Mouse (Mus musculus) kidney, embryonic 14.5 days (tissue): ENCODE data around the gene Eef1b2. TPM values are rescaled to one million over a fixed set of nuclear protein-coding genes. Genes with fewer than 3 reads are reported as not detected.
A peak's percentile ranks its signal among the peaks of the same experiment; 100 is the strongest.

Source experiments
- ATAC-seq: fragments of 200-750 bp; cut with Nextera tagmentation; 2 replicates; pipeline ENCODE4 v1.8.0; 2017; ENCODE audit warnings: moderate number of reproducible peaks, mild to moderate bottlenecking, moderate TSS enrichment, moderate library complexity; ENCODE audit not compliant: low FRiP score, low TSS enrichment
- H3K27ac ChIP-seq: fragments of 300-500 bp; sonication (generic); 2 replicates; pipeline ENCODE4 v1.5.1; 2014; ENCODE audit warnings: low read depth, mild to moderate bottlenecking, low read length, moderate library complexity, mixed read lengths
- H3K27me3 ChIP-seq: fragments of 300-500 bp; sonication (generic); 2 replicates; pipeline ENCODE4 v1.6.1; 2014; ENCODE audit warnings: mild to moderate bottlenecking, low read length; ENCODE audit not compliant: control insufficient read depth, insufficient read depth
- H3K36me3 ChIP-seq: fragments of 300-500 bp; sonication (generic); 2 replicates; pipeline ENCODE4 v1.6.1; 2014; ENCODE audit warnings: low read length, mixed read lengths; ENCODE audit not compliant: control insufficient read depth, insufficient read depth
- H3K4me1 ChIP-seq: fragments of 300-500 bp; sonication (generic); 2 replicates; pipeline ENCODE4 v1.6.1; 2014; ENCODE audit warnings: low read length, mixed read lengths; ENCODE audit not compliant: control insufficient read depth, insufficient read depth
- H3K4me2 ChIP-seq: fragments of 300-500 bp; sonication (generic); replicated peaks from 2 replicates; pipeline ENCODE4 v1.6.1; 2014; ENCODE audit warnings: low read depth, mild to moderate bottlenecking, low read length
- H3K4me3 ChIP-seq: fragments of 300-500 bp; sonication (generic); 2 replicates; pipeline ENCODE4 v1.5.1; 2014; ENCODE audit warnings: mild to moderate bottlenecking, low read length
- H3K9ac ChIP-seq: fragments of 300-500 bp; sonication (generic); 2 replicates; pipeline ENCODE4 v1.6.1; 2014; ENCODE audit warnings: low read depth, mild to moderate bottlenecking, low read length, moderate library complexity
- H3K9me3 ChIP-seq: fragments of 300-500 bp; sonication (generic); 2 replicates; pipeline ENCODE4 v1.6.1; 2016; ENCODE audit warnings: low read length; ENCODE audit not compliant: control insufficient read depth
- WGBS: fragments of 180-500 bp; shearing (Covaris S2); extraction: QIAGEN DNeasy Blood & Tissue Kit; methylation state at CpG from one replicate; pipeline ENCODE4 v1.1.7; 2014; 5-methylcytosine and 5-hydroxymethylcytosine counted together
- polyA plus RNA-seq: library from polyadenylated mRNA; unstranded; fragments of >200 nt; fragmentation: Nextera tagmentation; extraction: Ambion mirVana; gene quantifications from 2 replicates; pipeline ENCODE4 v1.2.1, GENCODE M21; 2014

The Eef1b2 gene
- polyA plus RNA-seq, 1 experiment from 2014 or later: 691 TPM

DNA sequence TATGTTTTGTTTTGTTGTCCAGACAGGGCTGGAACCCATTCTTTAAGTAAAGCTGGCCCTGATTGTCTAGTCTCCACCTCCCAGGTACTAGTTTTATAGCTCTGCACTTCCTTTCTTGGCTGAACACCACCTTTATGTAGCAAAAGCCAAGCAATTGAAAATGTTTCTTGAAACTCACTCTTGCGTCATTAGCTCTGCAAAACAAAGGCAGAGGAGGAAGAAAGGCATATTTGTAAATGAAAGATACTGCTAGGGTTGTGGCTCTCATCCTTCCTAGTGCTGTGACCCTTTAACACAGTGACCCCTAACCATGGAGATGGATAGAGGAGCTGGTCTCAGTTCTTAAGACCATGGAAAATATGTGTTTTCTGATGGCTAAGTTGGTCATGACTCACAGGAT, 25.0 kb downstream of the Eef1b2 start:
- no peak overlapping the region for H3K4me3 ChIP-seq
- H3K27ac ChIP-seq: no peak overlapping the region
- WGBS: 80% methylated on average over 1 of the region's 1 CpGs
- H3K9ac ChIP-seq: no peak overlapping the region
- no peak for ATAC-seq
- no peaks in the 10 kb centered on the region for H3K36me3 ChIP-seq
- no peaks in the 10 kb centered on the region for H3K27me3 ChIP-seq
- H3K9me3 ChIP-seq: peaks cover 7% of the 10 kb centered on the region; the same call in 1 of the 2 replicates
- no peaks in the 10 kb centered on the region for H3K4me1 ChIP-seq
- H3K4me2 ChIP-seq: no peak overlapping the region

DNA sequence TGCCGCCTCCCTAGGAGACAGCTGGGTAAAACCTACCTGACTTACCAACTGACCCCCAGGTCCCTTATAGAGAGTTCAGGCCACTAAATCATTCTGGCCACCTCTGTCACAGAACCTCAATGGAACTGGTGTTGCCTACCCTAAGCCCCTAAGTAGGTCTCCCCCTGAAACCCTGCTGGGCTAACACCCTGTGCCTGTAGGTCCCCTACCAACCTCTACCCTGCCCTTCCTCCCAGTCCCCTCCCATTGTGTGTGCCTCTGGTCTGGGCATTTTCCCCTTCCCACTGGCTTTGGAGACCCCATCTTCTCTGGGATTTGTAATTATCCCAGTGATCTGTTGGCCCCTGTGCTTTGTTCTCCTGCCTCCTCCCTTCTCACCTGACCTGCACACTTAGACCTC, 26.8 kb downstream of the Eef1b2 start:
- H3K27ac ChIP-seq: no peak overlapping the region
- H3K4me2 ChIP-seq: no peak overlapping the region
- H3K4me3 ChIP-seq: no peak overlapping the region
- WGBS: 81% methylated on average over 1 of the region's 1 CpGs
- no peaks in the 10 kb centered on the region for H3K27me3 ChIP-seq
- peaks cover 7% of the 10 kb centered on the region; the same call in 1 of the 2 replicates for H3K9me3 ChIP-seq
- H3K9ac ChIP-seq: no peak overlapping the region
- H3K36me3 ChIP-seq: no peaks in the 10 kb centered on the region
- ATAC-seq: no peak
- H3K4me1 ChIP-seq: no peaks in the 10 kb centered on the region

DNA sequence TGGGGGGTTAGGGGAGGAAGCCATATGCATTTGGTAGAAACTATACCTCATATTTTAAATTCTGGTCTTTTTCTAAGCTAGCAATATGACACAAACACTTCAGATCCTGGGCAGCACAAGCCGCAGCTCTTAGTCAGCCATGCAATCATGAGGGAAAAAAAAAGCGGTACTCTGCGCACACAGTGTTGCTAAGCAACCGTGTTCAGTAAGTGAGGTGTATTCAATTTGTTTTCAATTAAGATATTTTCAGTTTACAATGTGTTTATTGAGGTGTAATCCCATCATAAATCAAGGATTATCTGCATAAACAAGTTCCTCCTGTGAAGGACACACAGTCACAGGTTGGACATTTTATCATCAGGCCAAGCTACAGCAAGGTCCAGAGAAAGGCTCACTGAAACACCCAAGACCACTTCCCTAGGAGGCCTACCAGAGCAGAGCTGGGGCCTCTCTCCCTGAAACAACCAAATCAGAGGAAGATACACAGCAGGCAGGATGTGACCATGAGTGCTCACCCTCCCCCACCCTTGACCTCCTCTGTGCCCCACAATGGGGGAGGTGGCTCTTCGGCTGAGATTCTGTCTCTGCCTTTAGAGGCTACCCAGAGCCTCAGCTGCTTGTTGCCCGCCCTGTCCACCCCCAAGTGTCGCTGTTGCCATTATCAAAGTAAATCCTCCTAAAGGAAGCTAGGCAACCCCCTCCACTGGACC, 27.5 kb downstream of the Eef1b2 start:
- H3K9ac ChIP-seq: no peak overlapping the region
- H3K9me3 ChIP-seq: peaks cover 7% of the 10 kb centered on the region; the same call in 1 of the 2 replicates
- H3K27me3 ChIP-seq: no peaks in the 10 kb centered on the region
- no peak overlapping the region for H3K4me2 ChIP-seq
- no peak overlapping the region for H3K4me3 ChIP-seq
- no peaks in the 10 kb centered on the region for H3K36me3 ChIP-seq
- no peaks in the 10 kb centered on the region for H3K4me1 ChIP-seq
- H3K27ac ChIP-seq: no peak overlapping the region
- peak; percentile 84 for ATAC-seq
- WGBS: 13% methylated on average over 7 of the region's 7 CpGs

DNA sequence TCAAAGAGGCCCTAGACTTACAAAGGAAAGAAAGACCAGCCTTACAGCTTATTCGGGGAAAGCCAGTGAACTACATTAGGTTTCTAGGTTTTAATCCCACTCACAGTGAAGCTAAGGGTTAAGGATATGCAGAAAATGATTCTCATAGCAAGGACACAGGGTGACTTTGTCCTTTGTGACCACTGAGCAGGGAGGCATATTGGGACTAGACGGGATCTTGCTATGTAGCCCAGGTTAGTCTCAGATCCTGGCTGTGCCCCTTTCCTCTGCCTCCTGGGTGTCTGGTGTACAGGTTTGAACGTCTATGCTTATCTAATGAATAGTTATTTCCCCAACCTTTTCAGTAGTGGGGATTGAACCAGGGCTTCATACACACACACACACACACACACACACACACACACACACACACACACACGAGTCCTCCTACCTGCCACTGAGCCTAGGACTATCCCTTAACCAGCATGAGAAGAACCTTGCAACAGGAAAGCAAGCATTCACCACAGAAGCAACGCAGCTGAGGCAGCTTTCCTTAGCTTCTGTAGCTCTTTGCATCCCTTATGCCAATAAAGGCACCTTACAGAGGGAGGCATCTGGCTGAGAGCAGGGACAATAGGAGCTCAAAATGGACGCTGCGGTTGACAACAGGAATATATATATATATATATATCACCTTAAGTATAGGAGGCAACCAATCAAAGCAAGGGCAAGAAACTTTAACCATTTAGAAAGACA, 28.2 kb downstream of the Eef1b2 start:
- no peaks in the 10 kb centered on the region for H3K27me3 ChIP-seq
- WGBS: 34% methylated on average over 7 of the region's 7 CpGs
- no peak overlapping the region for H3K4me3 ChIP-seq
- H3K4me2 ChIP-seq: no peak overlapping the region
- H3K4me1 ChIP-seq: no peaks in the 10 kb centered on the region
- no peak overlapping the region for H3K9ac ChIP-seq
- H3K36me3 ChIP-seq: no peaks in the 10 kb centered on the region
- H3K9me3 ChIP-seq: peaks cover 3% of the 10 kb centered on the region; the same call in 1 of the 2 replicates
- no peak overlapping the region for H3K27ac ChIP-seq
- no peak for ATAC-seq

DNA sequence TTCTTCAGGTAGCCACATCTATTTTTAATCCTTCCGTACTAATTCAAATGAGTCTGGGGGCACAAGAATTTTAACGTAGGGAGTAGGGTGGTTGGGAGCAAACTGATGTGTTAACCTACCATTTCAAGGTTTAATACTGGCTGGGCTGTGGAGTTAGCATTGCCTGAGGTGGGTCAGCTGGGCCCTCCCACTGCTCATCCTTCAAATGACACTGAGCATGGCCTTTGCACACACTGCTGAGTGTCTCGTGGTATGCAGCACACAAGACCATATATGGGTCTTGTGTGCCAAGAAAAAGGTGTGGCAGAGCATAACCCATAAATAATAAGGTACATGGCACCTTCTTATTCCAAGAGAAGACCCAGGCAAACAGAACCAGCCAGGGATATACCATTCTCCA, 31.0 kb downstream of the Eef1b2 start:
- H3K4me2 ChIP-seq: no peak overlapping the region
- ATAC-seq: no peak
- H3K9me3 ChIP-seq: no peaks in the 10 kb centered on the region
- H3K4me3 ChIP-seq: no peak overlapping the region
- no peak overlapping the region for H3K27ac ChIP-seq
- H3K36me3 ChIP-seq: no peaks in the 10 kb centered on the region
- no peaks in the 10 kb centered on the region for H3K27me3 ChIP-seq
- no peaks in the 10 kb centered on the region for H3K4me1 ChIP-seq
- no peak overlapping the region for H3K9ac ChIP-seq
- 75% methylated on average over 3 of the region's 3 CpGs for WGBS

DNA sequence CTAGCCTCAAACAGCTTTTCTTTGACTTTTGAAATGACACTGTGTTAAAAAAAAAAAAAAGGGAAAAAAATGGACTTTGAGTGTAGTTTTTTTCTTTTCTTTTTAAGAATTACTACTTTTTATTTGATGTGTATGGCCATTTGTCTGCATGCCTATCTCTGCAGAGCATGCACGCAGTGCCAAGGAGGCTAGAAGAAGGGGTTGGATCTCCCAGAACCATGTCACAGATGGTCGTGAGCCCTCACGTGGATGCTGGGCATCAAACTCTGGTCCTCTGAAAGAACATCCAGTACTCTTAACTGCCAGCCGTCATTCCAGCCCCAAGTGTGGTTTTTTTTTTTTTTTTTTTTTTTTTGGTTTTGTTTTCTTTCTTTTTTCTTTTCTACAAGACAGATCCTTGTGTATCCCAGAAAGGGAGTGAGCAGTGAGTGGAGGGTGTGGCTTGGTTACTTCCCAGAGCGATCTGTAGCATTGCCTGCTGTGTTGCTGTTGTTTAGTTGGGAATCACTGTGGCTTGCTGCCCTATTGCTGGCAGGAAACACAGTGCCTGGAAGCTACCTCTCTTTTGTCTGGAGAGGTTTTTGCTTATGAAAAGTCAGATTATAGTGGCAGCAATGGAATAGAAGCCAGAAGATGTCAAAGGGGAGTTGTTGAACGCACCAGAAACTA, 33.4 kb downstream of the Eef1b2 start:
- 36% methylated on average over 6 of the region's 6 CpGs for WGBS
- Histone ChIP-seq H3K9me3 (no peaks in the 10 kb centered on the region), H3K4me1 (no peaks in the 10 kb centered on the region), H3K27me3 (no peaks in the 10 kb centered on the region), H3K27ac (no peak overlapping the region), H3K4me2 (no peak overlapping the region), H3K4me3 (no peak overlapping the region), H3K36me3 (no peaks in the 10 kb centered on the region), H3K9ac (no peak overlapping the region)
- ATAC-seq: no peak

DNA sequence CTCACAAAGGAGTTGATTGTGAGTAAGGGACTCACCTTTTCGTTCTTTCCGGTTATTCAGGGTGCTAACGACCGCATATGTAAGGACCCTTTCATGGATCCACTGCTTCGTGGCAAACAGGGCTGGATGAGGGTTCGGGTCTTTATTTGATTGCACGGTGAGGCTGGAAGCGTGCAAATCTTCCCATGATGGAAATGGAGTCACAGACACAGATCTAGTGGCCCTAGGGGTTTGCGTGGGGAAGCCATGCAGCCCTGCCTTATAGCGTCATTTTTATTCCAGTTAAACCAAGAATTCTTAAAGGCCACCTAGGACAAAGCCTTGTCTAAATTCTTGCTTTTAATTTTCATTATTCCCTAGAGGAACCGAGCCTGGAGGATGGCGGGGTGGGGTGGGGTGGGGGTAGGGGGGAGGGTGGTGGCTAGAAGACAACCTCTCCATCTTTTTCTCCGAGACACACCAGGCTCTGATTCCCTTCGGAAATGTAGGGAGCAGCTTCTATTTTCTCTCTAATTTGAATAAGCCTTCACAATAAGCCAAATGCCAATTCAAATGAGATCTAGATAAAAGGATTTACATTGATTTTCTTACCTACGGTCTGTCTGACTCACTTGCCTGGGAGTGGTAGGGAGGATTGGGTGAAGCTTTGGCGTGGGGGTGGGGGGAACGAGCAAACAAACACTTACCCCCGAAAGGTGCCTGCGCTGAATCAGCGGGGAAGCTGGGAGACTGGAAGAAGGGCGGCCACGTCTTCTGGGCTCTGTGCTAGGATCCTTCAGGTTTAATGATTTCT, 37.0 kb downstream of the Eef1b2 start:
- Histone ChIP-seq H3K27me3 (no peaks in the 10 kb centered on the region), H3K4me3 (0 out of 2 replicates have a peak overlapping the region, but pooled peaks have one; percentile 1), H3K4me2 (no peak overlapping the region; the same call in 1 of the 2 replicates), H3K9ac (no peak overlapping the region), H3K9me3 (no peaks in the 10 kb centered on the region), H3K4me1 (no peaks in the 10 kb centered on the region), H3K27ac (no peak overlapping the region), H3K36me3 (no peaks in the 10 kb centered on the region)
- 24% methylated on average over 22 of the region's 22 CpGs for WGBS
- ATAC-seq: no peak

DNA sequence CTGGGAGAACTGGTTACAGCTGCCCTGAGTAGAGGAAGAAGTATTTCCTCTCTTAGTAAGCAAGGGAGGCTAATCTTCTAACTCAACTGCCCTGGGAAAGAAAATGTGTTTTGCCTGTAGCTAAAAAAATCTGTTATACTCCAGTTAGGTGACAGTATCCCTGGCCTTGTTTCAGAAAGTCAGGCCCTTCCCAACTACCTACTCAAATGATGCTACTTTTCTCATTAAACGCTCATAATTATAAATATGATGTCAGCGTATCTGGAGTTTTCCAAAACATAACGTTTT, 37.6 kb downstream of the Eef1b2 start, which contains the start of gene Gpr1:
TSS of gene Gpr1 (minus strand) at position 273 of the 288 bp plus-strand sequence.
- Histone ChIP-seq H3K9ac (no peak within 1 kb of the TSS), H3K27me3 (no peaks in the 10 kb centered on the region), H3K9me3 (no peaks in the 10 kb centered on the region), H3K4me1 (no peaks in the 10 kb centered on the region), H3K36me3 (no peaks in the 10 kb centered on the region), H3K27ac (no peak within 1 kb of the TSS), H3K4me2 (no peak within 1 kb of the TSS; the same call in 1 of the 2 replicates), H3K4me3 (0 out of 2 replicates have a peak within 1 kb of the TSS, but pooled peaks have one; percentile 1)
- 46% methylated on average over 3 of the region's 3 CpGs for WGBS
- no peak for ATAC-seq
